Mouse (Mus musculus): ENCODE measurements around the gene Lexm.
A peak's percentile ranks its signal among the peaks of the same experiment; 100 is the strongest.

The Lexm gene

DNA sequence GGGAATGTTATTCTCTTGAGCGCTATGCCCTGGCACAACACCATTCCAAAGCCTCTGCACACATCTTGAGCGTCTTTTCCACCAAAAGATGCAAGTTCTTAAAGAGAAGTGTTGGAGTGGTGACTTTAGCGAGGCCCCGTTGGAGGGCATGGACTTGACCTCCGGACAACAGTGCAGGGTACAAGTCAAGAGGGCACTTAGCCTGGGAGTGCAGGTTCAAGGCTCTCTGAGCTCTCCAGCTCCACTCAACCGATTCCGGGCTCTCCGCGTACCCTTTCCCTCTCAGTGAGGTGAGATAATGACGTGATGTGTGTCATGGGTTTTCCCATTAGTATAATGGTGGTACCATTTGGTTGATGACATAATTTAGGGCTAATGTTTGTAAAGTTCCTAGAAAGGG, 7.2 kb upstream of the Lexm start:
- DNase-seq (ENCODE audit: low spot score) = no peak

DNA sequence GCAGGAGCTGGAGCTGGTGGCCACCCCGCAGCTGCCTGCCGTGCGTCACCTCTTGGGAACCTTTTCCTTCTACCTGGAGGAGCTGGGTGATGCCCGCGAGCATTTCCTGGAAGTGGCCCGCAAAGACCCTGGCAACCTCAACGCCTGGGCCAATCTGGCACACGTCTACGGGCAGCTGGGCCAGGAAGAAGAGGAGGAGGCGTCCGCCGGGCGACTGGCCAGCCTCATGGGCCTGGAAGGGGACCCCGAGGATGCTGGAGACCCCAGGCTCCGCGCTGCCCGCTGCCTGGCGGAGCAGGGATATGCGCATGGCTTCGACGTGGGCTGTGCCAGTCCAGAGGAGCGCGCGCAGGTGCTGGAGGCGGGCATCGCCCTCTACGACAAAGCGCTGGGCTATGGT, 5.7 kb upstream of the Lexm start:
- DNase-seq (ENCODE audit: low spot score) = no peak

DNA sequence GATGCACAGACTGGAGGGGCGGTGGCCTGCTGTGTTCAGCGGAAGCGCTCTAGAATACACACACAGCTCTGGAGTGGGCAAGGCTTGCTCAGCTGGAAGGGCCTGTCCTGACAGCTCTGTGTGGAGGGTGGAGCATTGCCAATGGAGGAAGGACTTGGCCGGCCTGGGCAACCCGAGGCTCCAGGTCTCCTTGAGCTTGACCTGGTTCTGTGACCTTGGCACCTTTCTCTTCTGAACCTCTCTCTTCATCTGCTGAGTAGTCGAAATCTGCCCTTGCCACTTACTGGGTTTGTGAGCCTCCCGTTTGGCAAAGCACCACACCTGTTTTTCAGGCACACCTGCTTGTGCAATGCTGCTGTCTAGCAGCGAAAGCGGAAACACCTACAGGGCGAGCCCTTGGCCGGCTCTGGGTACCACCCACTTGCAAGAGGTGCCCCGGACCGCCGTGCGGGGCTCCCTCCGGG, 5.0 kb upstream of the Lexm start, which contains the start of gene Ttc22:
Ttc22 (plus strand) TSS at position 403 of the 464 bp plus-strand sequence.
- DNase-seq (ENCODE audit: low spot score) = no peak

DNA sequence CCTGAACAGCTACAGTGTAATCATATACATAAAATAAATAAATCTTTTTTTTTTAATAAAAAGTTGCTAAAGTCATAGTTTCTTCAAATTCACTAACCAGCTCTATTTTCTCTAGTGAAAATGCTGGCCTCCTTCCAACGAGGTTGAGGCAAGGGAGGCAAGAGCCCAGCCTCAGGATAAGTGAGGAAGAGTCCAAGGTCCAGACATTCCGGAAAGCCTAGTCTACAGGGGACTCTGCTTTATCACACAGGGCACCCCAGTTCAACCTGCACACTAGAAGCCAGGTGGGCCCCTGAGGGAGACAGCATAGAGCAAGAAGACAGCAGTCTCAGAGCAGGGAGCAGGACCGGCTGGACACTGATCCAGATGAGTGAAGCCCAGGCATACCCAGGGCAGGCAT, 4.4 kb upstream of the Lexm start:
- DNase-seq (ENCODE audit: low spot score) = no peak

DNA sequence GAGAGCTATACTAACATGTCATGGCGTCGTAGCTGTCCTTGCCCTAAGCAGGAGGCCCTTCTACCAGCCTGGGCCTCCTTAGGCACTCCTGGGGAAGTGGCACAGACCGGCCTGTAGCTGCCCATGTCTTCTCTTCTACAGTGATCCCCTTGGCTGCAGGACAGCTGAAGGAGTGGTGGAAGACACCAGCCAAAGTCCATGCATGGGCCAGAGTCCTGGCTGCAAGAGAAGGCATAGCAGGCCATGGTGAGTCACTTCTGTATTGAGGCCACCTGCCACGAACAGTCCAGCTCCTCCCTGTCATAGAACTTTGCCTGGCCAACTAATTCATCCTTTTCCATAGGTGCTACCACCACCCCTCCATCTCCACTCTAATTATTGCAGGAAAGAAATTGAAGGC, 1.9 kb upstream of the Lexm start:
- no peak for DNase-seq (ENCODE audit: low spot score)

DNA sequence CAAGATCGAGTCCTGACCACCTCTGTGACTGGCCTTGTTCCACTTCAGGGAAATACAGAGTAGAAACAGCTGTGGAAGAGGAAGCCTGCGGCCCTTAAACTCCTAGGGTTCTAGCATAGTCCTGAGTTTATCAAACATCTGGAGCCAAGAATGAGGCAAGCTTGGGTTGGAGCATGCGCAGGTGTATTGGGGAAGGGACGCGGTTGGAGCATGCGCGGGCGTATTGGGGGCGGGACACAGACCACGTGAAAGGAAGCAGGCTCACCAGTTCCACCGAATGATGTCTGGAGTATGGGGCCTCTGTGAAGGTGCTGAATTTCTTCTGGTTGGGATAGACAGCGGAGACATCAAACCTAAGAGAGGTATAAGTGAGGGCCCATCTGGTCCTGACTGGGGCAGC, 1.4 kb downstream of the Lexm start:
- DNase-seq (ENCODE audit: low spot score) = peak; percentile 56

DNA sequence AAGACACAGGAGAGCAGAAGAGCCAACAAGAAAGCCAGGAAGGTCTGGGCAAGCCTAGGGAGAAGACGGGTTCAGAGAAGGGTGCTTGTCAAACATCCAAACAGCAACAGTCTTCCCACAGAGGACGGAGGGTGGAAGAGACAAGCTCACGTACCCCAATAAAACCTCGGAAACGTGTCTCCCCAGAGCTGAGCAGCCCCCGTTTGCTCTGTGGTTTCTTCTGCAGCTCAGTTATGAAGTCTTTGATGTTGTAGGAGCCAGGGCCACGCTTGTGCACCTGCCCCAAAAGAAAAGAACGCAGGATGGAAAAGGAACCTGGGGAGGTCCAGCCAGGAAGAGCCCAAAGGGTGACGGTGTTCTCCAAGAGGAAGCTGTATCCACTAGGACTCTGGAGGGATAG, 2.2 kb downstream of the Lexm start:
- DNase-seq (ENCODE audit: low spot score) = no peak

DNA sequence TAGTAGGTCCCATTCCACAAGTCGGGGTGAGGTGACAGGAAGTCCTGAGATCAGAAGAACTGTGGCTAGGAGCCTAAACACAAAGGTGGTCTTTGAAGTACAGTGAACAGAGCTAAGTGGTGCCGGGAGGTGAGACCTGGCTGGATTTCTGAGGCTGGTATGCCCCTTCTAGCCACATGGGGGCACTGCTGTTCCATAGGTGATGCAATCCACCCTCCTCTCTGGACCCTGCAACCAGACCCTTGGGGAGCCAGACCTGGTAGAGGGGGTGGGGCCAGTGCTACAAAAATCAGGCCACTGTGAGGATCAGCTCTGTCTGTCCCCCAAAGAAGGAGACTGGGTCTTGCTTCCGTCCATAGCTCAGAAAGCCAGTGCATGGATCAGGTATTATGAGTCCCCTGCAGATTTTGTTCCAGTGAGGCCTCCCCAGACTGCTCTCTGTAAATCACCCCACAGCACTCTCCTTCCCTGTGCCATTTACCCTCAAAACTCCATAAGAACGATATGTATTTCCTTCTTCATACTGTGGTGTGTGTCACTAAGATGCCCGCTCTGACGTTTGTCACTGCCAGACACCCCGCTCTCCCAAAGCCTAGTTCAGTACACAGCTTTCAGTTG, 2.8 kb downstream of the Lexm start:
- DNase-seq (ENCODE audit: low spot score) = peak; percentile 44

DNA sequence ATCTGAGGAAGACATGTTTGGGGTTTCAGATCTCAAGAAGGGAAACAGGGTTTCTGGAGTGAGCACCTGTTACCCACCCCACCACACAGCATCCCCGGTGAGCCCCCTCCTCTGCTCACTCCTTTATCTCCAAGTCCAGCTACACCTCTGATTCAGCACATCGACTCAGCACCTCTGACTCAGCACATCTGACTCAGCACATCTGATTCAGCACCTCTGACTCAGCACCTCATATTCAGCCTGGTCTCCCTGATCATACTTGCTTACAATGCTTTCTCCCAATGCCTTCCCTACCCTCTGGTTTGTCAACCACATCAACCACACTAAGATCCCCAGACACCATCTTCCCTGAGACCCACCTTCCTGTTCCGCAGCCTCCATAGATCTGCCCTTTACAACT, 3.5 kb downstream of the Lexm start:
- no peak for DNase-seq (ENCODE audit: low spot score)

DNA sequence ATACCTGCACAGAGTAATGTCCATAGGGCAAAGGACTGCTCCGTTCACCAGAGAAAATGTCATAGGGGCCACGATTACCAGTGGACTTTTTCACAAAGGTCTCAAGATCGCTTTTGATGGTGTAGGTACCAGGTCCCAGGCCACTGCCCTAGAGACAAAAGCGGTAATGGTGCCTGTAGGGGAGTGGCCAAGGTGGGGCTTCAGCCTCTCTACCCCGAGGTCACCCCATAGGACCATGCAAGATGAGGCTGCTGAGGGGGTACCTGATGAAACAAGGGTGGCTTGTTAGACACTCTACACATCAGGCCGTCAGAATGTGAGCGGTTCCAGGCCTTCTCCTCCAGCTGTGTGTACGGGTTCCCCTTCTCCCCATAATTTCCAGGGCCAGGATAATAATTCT, 3.9 kb downstream of the Lexm start:
- DNase-seq (ENCODE audit: low spot score) = no peak

DNA sequence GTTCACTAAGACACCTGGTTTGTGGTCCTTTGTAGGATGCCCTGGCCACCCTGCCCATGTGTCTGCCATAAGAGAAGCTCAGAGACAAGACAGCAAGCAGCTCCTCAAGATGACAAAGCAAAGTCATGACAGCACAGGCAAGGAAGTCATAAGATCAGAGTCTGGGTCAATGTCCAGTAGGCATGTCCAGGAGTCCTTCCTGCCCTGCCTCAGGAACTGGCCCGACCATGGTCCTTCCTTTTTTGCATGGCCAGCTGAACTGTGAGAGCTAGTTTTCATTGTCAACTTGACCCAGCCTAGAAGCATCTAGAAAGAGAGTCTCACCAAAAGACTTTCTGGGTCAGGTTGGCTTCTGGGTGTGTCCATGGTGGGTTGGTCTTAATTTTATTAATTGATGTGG, 9.1 kb downstream of the Lexm start:
- no peak for DNase-seq (ENCODE audit: low spot score)

DNA sequence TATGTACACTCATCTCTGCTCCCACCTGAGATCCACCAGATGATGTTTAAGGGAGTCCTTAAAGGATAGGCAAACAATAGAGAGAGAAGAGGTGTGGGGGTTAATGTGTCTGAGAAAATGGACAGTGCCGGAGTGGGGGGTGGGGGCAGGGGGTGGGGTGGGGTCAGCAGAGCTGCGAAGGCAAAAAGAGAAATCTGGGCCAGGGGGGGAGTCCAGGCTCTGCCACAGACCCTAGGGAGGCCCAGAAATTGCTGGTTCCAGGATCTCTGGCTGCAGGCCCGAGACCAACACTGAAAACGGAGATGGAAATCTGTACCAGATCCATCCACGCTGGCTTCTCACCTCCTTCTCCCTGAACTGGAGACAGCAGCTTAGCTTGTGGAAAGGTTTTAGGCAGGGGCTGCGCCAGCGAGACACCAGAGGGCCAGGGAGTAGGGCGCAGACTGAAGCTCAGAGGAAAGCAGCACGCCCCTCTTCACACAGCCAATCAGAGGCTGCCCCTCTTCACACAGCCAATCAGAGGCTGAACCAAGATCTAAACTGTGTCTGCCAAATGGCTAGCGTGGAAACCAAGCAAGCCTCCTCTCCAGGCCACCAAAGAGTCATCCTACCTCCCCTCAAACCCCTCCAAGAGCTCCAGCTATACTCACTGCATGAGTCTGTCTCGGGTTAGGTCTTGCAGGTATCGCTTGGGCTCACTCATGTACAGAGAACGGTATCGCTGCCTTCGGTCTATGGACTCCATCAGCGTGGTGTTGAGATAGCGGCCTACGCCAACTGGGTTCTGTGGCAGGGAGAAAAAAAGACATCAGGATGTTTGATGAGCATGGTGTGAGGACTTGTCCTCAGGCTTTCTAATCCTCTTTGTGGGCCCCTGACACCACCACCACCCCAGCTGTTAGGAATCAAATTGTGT, 10.1 kb downstream of the Lexm start:
- peak; percentile 72 for DNase-seq (ENCODE audit: low spot score)

DNA sequence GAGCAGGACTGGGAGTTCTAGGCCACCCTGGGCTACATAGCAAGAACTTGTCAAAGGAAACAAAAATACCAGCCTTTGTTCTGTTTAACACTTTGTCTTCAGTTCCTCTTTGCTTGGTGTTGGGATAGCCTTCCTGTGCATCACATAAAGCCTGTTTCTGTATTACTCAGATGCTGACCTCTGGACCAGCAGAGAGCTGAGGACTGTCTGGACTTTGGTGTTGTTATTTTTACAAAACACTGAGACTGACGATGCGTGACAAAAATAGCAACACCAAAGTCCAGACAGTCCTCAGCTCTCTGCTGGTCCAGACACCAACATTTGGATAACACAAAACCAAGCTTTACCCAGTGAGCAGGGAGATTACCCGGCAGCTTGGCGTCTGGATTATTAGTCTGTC, 16.3 kb downstream of the Lexm start:
- no peak for DNase-seq (ENCODE audit: low spot score)

DNA sequence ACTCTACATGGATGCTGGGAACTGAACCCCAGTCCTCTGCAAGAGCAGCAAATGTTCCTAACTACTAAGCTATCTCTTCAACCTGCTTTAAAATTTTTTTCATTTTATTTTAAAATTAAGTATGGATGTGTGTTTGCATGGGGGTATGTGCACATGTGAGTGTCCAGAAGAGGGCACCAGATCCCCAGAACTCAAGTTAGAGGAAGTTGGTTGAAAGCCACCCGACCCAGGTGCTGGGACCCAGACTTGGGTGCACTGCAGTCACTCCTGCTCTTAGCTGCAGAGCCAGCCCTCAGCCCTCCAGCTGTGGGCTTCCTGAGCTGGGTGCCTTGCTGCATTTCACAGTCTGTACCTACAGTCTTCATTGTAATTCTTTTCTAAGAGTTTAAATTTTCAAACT, 17.6 kb downstream of the Lexm start:
- no peak for DNase-seq (ENCODE audit: low spot score)

DNA sequence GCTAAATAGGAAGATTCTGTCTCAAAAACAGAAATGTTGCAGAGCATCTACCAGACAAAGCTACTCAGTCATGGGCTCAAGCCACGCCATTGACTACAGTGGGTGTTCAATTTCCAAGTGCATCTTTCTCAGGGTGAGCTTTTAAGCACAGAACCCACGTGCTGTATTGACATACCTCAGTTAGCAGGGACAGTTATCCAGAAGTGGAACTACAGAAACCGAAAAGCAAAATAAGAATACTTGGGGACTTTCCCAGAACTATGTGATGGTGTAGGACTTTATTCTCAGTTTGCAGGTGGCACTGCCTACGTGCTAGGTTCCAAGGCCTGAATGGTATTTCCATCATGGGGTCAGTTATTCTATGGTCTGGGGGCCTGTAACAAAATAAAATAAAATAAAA, 19.3 kb downstream of the Lexm start:
- DNase-seq (ENCODE audit: low spot score) = no peak

DNA sequence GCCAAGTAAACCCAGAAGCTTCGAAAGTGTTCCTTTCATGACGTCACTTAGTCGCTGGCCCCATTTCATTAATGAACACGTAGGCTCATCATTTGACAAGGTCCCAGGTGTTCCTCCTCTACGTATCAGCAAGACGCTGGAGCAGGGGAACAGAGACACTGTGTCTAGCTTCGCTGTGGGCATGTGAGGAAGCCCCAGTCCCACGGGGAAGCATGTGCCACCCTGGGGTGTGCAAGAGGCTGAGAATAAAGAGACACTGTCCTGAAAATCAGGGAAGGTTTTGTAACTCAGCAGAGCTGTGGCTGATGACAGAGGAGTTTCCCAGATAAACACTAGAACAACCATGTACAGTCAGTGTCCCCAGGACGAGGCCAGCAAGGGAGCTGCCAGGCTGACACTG, 20.0 kb downstream of the Lexm start:
- peak; percentile 49 for DNase-seq (ENCODE audit: low spot score)

DNA sequence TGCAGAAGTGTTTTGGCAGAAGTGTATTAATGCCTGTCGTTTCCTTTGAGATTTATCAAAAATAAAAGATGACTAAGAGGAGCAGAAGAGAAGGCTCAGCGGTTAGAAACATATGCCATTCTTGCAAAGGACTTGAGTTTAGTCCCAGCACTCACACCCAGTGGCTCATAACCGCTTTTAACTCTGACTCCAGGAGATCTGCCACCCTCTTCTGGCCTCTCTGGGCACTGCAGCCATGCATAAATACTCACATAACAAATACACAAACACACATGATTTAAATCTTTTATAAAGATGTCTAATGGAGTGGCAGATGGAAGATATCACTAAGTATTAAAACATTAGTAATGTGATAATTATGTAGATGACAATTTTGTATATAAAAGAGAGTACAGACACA, 20.8 kb downstream of the Lexm start:
- DNase-seq (ENCODE audit: low spot score) = no peak

DNA sequence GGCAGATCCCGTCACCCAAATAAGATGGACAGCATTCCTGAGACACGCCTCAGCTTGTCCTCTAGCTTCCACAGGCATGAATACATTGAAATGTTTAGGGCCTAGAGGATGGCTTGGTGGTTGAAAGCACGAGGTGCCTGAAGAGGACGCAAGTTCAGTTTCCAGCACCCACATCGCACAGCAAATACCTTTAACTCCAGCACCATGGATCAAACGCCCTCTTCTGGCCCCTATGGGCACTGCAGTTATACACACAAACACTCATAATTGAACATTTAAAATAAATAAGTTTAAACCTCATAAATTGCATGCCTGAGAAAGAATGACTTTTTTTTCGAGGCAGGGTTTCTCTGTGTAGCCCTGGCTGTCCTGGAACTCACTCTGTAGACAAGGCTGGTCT, 23.4 kb downstream of the Lexm start:
- no peak for DNase-seq (ENCODE audit: low spot score)

DNA sequence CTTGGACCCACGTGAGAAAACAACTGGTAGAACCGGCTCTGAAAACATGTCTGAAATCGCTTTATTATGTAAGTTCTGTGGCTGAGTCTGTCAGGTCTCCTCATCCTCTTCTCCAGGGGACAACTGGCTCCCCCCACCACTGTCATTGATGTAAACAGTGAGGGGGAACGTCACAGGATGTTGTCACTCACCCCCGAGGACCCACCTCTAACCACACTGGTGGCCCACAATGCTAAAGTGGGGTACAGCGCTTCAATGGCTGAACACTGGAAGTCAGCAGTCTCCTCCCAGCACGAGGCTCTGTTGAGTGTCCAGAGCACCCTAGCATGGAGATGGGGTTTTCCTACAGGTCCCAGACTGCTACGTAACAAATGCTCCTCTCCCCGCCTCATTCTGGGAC, 26.2 kb downstream of the Lexm start:
- no peak for DNase-seq (ENCODE audit: low spot score)

DNA sequence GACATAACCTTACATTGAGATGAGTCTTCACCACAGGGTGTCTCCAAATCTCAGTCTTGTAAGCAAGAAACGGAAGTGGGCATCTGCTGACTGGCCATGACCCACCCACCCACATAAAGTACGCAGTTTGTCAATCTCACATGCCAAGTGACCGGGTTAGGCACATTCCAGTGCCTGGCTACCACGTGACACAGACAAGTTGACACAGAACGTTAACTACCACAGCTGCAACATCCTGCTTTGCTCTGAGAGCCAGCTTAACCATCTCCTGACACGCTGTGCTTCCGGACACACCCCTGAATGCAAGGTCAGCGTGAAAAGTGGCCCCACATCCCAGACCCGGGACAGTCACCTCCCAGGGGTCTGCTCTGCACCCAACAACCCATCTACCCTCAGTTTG, 26.9 kb downstream of the Lexm start:
- no peak for DNase-seq (ENCODE audit: low spot score)

DNA sequence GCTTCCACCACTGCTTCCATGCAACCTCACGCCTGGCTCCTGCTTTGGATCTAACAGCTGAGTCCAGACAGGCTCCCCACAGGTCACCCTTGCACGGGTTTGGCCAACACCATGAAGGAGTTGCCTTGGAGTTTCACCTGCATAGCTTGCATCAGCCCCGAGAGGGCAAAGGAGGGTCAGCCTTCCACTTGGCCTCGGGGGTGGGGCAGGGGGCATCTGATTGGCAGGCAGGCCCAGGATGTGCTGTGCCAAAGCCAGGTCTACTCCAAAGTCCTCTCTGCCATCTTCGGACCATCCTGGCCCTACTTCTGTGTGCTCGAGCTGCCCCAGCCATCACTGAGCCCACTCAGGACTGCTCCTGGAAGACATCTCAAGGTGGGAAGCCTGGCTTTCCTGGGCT, 30.0 kb downstream of the Lexm start:
- DNase-seq (ENCODE audit: low spot score) = no peak

DNA sequence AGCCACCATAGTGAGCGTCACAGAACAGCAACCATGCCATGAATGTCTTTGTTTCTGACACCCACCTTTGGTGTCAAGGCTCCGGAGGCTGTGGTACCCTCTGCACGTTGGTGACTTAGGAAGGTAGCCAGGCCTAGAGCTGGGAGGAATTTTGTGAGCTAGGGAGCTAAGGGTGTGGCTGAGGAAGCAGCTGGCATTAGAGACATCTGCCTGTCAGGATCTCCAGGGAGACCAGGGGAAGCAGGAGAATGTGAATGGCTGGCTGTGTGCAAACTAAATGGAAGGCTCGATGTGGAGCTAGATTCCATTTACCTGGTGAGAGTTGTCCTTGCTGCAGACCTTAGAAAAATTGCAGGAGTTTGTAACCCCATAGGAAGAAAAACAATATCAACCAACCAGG, 32.4 kb downstream of the Lexm start:
- DNase-seq (ENCODE audit: low spot score) = no peak

DNA sequence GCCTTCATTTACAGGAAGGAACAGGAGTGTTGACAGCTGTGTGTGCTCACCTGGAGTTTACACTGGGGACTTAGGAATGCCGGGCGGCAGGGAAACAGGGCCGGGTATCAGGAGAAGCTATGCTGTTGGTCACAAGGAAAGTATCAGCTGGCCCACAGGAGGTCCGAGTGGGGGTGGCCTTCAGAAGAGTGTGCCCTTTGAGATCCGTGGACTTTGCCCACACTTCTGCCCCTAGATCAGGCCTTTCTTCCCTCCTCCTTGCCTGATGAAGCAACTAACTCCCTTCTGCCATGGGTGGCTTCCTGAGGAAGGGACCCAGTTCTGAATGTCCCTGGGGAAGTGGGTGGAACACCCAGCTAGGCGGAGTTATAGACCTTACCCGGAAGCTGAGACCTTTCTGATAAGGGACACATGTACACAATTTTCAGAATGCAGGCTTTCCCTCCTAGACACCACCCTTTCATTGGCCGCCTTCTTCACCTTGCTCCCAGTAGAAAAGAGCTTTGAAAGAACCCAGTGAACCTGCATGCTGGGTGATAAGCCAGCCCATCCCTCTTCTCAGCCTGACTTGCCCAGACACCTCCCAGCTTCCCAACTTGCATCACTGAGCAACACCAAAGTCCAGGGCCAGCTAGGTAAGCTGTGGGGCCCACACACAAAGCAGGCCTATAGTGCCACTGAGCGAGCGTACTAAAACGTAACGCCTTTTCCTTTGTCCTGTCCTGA, 34.5 kb downstream of the Lexm start:
- no peak for DNase-seq (ENCODE audit: low spot score)

All from testis, postnatal 14 days (tissue).